Mouse (Mus musculus): Measurements from ENCODE around the gene Rrp7a.
"Not testable (repeated sequence)": the region's sequence is repeated elsewhere in the genome, so short reads cannot be mapped to it uniquely, and the experiment has no call there.

Rrp7a gene

GRCm38 (mm10) chr15:83149196-83150072 lies 26.8 kb upstream of the Rrp7a start, which contains the start of gene Poldip3:
Gene Poldip3 (minus strand): TSS chr15:83149384.
- TF ChIP-seq CTCF (conservative IDR thresholded peaks at IDR 0.05; ENCODE audit: low read length): no peak
- TF ChIP-seq POU5F1 (IDR thresholded peaks at IDR 0.05; ENCODE audit: borderline replicate concordance, low read length): no peak
- TF ChIP-seq NANOG (IDR thresholded peaks at IDR 0.05; ENCODE audit: borderline replicate concordance, low read length): no peak

GRCm38 (mm10) chr15:83148801-83149195 lies 26.2 kb upstream of the Rrp7a start:
- Histone ChIP-seq H3K36me3 (ENCODE audit: insufficient read depth, low read length) (peaks cover 51% of the 10 kb centered on the region), H3K4me1 (replicated peaks; ENCODE audit: low read depth, low read length) (peaks cover 68% of the 10 kb centered on the region), H3K4me3 (replicated peaks; ENCODE audit: low read length) (peak overlapping the region; percentile 96), H3K9me3 (ENCODE audit: low read length) (no peaks in the 10 kb centered on the region), H3K27me3 (ENCODE audit: insufficient read depth, low read length) (no peaks in the 10 kb centered on the region)
- TF ChIP-seq CTCF (conservative IDR thresholded peaks at IDR 0.05; ENCODE audit: low read length): no peak
- no peak for TF ChIP-seq NANOG (IDR thresholded peaks at IDR 0.05; ENCODE audit: borderline replicate concordance, low read length)
- no peak for TF ChIP-seq POU5F1 (IDR thresholded peaks at IDR 0.05; ENCODE audit: borderline replicate concordance, low read length)

More at GRCm38 (mm10) chr15:83149196-83150072, 26.8 kb upstream of the Rrp7a start, which contains the start of gene Poldip3:
- Histone ChIP-seq H3K9me3 (ENCODE audit: low read length) (no peaks in the 10 kb centered on the region), H3K4me3 (replicated peaks; ENCODE audit: low read length) (peak within 1 kb of the TSS; percentile 96), H3K27me3 (ENCODE audit: insufficient read depth, low read length) (no peaks in the 10 kb centered on the region), H3K4me1 (replicated peaks; ENCODE audit: low read depth, low read length) (peaks cover 61% of the 10 kb centered on the region), H3K36me3 (ENCODE audit: insufficient read depth, low read length) (peaks cover 49% of the 10 kb centered on the region)

- Histone ChIP-seq H3K9me3 (ENCODE audit: low read length) (no peaks in the 10 kb centered on the region), H3K4me3 (replicated peaks; ENCODE audit: low read length) (peak overlapping the region; percentile 96), H3K36me3 (ENCODE audit: insufficient read depth, low read length) (peaks cover 50% of the 10 kb centered on the region), H3K27me3 (ENCODE audit: insufficient read depth, low read length) (no peaks in the 10 kb centered on the region), H3K4me1 (replicated peaks; ENCODE audit: low read depth, low read length) (peaks cover 68% of the 10 kb centered on the region)
- TF ChIP-seq POU5F1 (IDR thresholded peaks at IDR 0.05; ENCODE audit: borderline replicate concordance, low read length) (no peak), NANOG (IDR thresholded peaks at IDR 0.05; ENCODE audit: borderline replicate concordance, low read length) (no peak), CTCF (conservative IDR thresholded peaks at IDR 0.05; ENCODE audit: low read length) (no peak)
Measured at GRCm38 (mm10) chr15:83148395-83148794, 25.8 kb upstream of the Rrp7a start.

- no peak for TF ChIP-seq CTCF (conservative IDR thresholded peaks at IDR 0.05; ENCODE audit: low read length)
- no peak for TF ChIP-seq POU5F1 (IDR thresholded peaks at IDR 0.05; ENCODE audit: borderline replicate concordance, low read length)
- no peak for TF ChIP-seq NANOG (IDR thresholded peaks at IDR 0.05; ENCODE audit: borderline replicate concordance, low read length)
- H3K27me3 ChIP-seq (ENCODE audit: insufficient read depth, low read length): no peaks in the 10 kb centered on the region
- H3K4me3 ChIP-seq (replicated peaks; ENCODE audit: low read length): no peak overlapping the region
- H3K36me3 ChIP-seq (ENCODE audit: insufficient read depth, low read length): peaks cover 68% of the 10 kb centered on the region
- peaks cover 82% of the 10 kb centered on the region for H3K4me1 ChIP-seq (replicated peaks; ENCODE audit: low read depth, low read length)
- no peaks in the 10 kb centered on the region for H3K9me3 ChIP-seq (ENCODE audit: low read length)
Measured at GRCm38 (mm10) chr15:83145541-83145940, 22.9 kb upstream of the Rrp7a start.

GRCm38 (mm10) chr15:83142861-83143260 lies 20.3 kb upstream of the Rrp7a start:
- H3K4me3 ChIP-seq (replicated peaks; ENCODE audit: low read length): no peak overlapping the region
- H3K4me1 ChIP-seq (replicated peaks; ENCODE audit: low read depth, low read length): peaks cover 83% of the 10 kb centered on the region
- no peaks in the 10 kb centered on the region for H3K9me3 ChIP-seq (ENCODE audit: low read length)
- TF ChIP-seq CTCF (conservative IDR thresholded peaks at IDR 0.05; ENCODE audit: low read length): no peak
- no peak for TF ChIP-seq POU5F1 (IDR thresholded peaks at IDR 0.05; ENCODE audit: borderline replicate concordance, low read length)
- no peak for TF ChIP-seq NANOG (IDR thresholded peaks at IDR 0.05; ENCODE audit: borderline replicate concordance, low read length)
- H3K27me3 ChIP-seq (ENCODE audit: insufficient read depth, low read length): no peaks in the 10 kb centered on the region
- peaks cover 88% of the 10 kb centered on the region for H3K36me3 ChIP-seq (ENCODE audit: insufficient read depth, low read length)

GRCm38 (mm10) chr15:83135654-83136053 lies 13.1 kb upstream of the Rrp7a start:
- H3K4me1 ChIP-seq (replicated peaks; ENCODE audit: low read depth, low read length): peaks cover 62% of the 10 kb centered on the region
- H3K9me3 ChIP-seq (ENCODE audit: low read length): no peaks in the 10 kb centered on the region
- TF ChIP-seq POU5F1 (IDR thresholded peaks at IDR 0.05; ENCODE audit: borderline replicate concordance, low read length) (no peak), CTCF (conservative IDR thresholded peaks at IDR 0.05; ENCODE audit: low read length) (no peak), NANOG (IDR thresholded peaks at IDR 0.05; ENCODE audit: borderline replicate concordance, low read length) (no peak)
- H3K4me3 ChIP-seq (replicated peaks; ENCODE audit: low read length): no peak overlapping the region
- H3K36me3 ChIP-seq (ENCODE audit: insufficient read depth, low read length): peaks cover 93% of the 10 kb centered on the region
- H3K27me3 ChIP-seq (ENCODE audit: insufficient read depth, low read length): no peaks in the 10 kb centered on the region

- Histone ChIP-seq H3K4me1 (replicated peaks; ENCODE audit: low read depth, low read length) (peaks cover 58% of the 10 kb centered on the region), H3K4me3 (replicated peaks; ENCODE audit: low read length) (no peak overlapping the region), H3K9me3 (ENCODE audit: low read length) (no peaks in the 10 kb centered on the region), H3K27me3 (ENCODE audit: insufficient read depth, low read length) (no peaks in the 10 kb centered on the region), H3K36me3 (ENCODE audit: insufficient read depth, low read length) (peaks cover 98% of the 10 kb centered on the region)
- no peak for TF ChIP-seq POU5F1 (IDR thresholded peaks at IDR 0.05; ENCODE audit: borderline replicate concordance, low read length)
- TF ChIP-seq NANOG (IDR thresholded peaks at IDR 0.05; ENCODE audit: borderline replicate concordance, low read length): no peak
- TF ChIP-seq CTCF (conservative IDR thresholded peaks at IDR 0.05; ENCODE audit: low read length): no peak
Measured at GRCm38 (mm10) chr15:83134671-83135070, 12.1 kb upstream of the Rrp7a start.

- Histone ChIP-seq H3K27me3 (ENCODE audit: insufficient read depth, low read length) (no peaks in the 10 kb centered on the region), H3K9me3 (ENCODE audit: low read length) (no peaks in the 10 kb centered on the region), H3K4me1 (replicated peaks; ENCODE audit: low read depth, low read length) (peaks cover 40% of the 10 kb centered on the region), H3K36me3 (ENCODE audit: insufficient read depth, low read length) (peaks cover 97% of the 10 kb centered on the region), H3K4me3 (replicated peaks; ENCODE audit: low read length) (no peak overlapping the region)
- no peak for TF ChIP-seq POU5F1 (IDR thresholded peaks at IDR 0.05; ENCODE audit: borderline replicate concordance, low read length)
- TF ChIP-seq NANOG (IDR thresholded peaks at IDR 0.05; ENCODE audit: borderline replicate concordance, low read length): no peak
- no peak for TF ChIP-seq CTCF (conservative IDR thresholded peaks at IDR 0.05; ENCODE audit: low read length)
Measured at GRCm38 (mm10) chr15:83129530-83130231, 7.1 kb upstream of the Rrp7a start.

- not testable (repeated sequence) for H3K27me3 ChIP-seq (ENCODE audit: insufficient read depth, low read length); H3K4me3 ChIP-seq (replicated peaks; ENCODE audit: low read length); H3K9me3 ChIP-seq (ENCODE audit: low read length)
- H3K36me3 ChIP-seq (ENCODE audit: insufficient read depth, low read length): peaks cover 76% of the 10 kb centered on the region
- peaks cover 15% of the 10 kb centered on the region for H3K4me1 ChIP-seq (replicated peaks; ENCODE audit: low read depth, low read length)
Measured at GRCm38 (mm10) chr15:83127037-83127436, 4.4 kb upstream of the Rrp7a start.

All from E14TG2a.4 (cell line).